Mouse (Mus musculus) T-helper 2 cell (primary cell): Measurements from ENCODE around the gene Alppl2.

Source experiments
- in situ Hi-C: fragments of 300-600 bp; cut with MboI, MseI; formaldehyde crosslinking; loops from one replicate; pipeline ENCODE4 v1.15.1; 2025; ENCODE audit warnings: high pct_unique_total_duplicates

Alppl2 gene

DNA sequence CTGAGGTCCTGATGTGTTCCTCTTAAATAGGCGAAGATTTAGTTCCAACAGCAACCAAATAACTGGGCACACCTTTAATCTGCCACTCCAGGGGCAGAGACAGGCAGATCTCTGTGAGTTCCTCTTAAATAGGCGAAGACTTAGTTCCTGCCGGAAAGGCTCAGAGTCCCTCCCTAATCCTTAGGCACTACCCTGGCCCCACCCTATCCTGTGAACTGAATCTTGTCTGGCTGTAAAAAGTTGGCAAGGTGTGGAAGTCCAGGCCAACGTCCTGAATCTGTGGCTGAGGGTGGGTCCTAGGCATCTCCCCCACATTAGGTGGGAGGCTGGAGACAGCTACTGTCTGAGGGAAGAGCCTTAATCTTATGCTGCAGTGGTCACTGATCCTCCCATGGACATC is at the start of gene Alppl2:
Gene Alppl2, minus strand, starts transcription at position 101 of the 400 bp plus-strand sequence.
- in situ Hi-C loops, result loop anchor here (5.0 kb wide), 1 partner anchor 63 kb away; no protein-coding TSS in a partner anchor

DNA sequence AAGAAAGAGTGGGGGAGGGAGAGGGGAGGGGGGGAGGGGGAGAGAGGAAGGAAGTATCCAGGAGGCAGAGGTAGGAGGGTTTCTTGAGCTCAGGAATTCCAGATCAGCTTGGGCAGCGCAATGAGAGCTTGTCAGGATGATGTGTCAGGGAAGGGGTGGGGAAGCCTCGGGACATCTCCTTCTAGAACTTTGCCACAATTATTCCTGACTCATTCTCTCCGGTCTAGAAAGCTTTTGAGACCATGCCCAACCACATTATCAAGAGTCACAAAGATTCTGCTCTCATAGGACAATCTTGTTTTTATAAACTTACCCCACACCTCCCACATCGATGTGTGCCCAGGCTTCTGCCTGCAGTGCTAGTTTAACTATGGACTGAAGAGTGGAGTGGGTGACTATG is 42.1 kb upstream of the Alppl2 start:
- in situ Hi-C loops, result no loop called here

DNA sequence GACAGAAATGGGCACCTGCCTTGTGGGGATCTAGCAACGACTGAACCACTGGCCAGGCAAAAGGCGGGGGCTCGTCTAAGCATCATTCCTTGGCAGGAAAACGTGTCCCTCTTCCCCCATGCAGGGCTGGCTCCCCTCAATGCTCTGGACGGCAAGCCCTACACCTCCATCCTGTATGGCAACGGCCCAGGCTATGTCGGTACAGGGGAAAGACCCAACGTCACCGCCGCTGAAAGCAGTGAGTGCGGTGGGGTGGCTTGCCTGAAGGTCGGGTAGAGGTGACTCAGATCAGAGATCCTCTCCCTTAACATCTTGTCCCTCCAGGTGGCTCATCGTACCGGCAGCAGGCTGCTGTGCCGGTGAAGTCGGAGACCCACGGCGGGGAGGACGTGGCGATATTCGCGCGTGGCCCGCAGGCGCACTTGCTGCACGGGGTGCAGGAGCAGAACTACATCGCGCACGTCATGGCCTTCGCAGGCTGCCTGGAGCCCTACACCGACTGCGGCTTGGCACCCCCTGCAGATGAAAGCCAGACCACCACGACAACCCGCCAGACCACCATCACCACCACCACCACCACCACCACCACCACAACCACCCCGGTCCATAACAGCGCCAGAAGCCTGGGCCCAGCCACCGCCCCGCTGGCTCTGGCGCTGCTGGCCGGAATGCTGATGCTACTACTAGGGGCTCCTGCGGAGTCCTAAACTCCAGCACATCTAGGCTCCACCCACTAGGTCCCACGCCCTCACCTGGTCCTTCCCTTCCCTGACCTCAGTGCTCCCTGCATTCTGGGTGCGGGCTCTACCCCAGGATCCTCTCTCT is 37.7 kb upstream of the Alppl2 start:
- in situ Hi-C loops, result no loop called here

DNA sequence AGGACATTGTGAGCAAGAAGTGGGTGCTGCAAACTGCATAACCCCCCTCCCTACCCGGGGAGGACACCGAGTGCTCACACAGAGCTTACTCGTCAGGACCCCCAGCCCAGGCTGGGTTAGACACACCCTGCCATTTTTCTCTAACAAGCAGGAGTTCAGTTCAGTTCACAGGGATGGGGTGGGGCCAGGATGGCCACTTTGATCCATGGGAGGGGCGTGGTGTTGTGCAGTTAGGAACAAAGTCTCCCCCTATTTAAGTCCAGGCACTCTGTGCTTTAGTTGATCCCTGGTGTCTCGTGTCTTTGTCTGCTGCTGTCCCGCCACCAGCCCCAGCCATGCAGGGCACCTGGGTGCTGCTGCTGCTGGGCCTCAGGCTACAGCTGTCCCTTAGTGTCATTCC is 34.9 kb upstream of the Alppl2 start, which contains the start of gene Akp3:
Gene Akp3, plus strand, starts transcription at position 301 of the 400 bp plus-strand sequence.
- in situ Hi-C loops, result no loop called here

DNA sequence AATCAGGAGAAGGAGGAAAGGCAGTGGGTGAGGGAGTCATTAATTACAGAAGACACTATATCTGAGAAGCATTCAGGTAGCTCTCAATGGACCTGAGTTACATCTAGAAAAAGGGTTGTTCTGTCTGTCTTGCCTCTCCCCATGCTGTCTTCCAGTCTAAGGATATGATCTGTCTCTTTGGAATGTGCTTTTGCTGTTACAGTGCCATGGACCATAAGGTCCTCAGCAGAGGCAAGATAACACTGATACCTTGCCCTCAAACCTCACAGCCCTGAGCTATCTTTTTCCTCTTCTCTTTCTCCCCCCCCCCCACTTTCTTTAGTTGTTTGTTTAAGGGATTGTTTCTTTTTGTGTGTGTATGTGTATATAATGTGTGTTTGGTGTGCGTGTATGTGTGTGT is 25.1 kb upstream of the Alppl2 start:
- in situ Hi-C loops, result no loop called here

DNA sequence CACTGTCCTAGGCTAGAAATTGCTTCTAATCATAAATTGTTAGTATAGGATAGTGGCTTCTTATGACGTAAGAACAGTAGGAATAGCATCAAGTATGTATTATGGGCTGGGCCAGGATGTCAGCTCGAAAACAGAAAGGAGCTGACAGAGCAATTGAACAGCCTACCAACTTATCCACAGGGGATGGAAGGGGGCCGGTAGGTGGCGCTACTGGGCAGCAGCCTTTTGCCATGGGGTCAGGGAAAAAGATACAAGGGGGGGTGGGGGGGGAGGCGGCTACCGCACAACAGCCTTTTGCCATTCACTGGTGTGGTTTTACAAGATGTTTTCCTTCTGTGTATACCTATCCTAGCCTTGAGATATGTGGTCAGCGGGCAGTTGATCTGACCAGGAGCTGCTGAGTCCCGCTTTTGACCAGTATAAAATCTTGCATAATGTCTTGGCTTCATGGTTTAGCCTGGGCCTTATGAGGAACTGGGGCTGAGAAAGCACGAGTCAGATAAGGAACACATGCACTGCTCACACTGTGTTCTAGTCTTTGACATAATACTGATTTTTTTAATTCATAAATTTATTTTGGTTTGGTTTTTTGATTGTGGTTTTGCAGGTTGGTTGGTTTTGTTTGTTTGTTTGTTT is 22.1 kb upstream of the Alppl2 start:
- in situ Hi-C loops, result no loop called here

DNA sequence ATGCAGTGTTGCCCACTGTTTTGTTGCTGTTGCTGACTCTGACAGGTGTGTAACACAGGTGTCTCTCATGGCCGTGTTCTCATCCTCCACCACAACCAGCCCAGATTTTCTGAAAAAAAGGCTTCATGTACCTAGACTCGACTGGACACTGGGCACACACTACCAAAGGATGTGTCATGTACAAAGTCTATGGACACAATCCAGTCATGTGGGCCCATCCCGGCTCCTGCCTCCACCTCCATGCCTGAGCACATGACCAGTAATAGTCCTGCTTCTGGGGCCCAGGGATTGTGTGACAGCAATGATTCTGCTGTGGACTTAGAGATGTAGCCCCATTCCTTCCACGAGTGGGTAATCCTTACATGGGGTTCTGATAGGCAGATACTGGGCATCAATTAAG is 18.8 kb upstream of the Alppl2 start:
- in situ Hi-C loops, result no loop called here

DNA sequence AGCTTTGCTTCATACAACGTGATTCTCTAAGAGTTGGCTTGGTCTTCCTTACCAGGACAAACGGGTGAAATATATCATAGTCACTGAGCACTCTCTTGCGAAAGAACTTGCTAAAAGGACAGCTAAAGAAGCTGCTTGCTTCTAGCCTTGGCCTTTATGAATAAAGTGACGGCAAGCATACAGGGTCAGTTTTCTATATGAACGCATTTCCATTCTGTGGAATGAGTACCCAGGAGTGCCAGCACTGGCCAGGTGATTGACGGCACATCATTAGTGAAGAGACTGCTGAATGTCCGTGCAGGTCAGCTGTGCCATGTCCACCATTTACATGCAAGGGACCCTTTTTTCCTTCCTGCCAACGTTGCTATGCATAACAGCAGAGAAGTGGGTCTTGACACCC is 16.8 kb upstream of the Alppl2 start:
- in situ Hi-C loops, result no loop called here

DNA sequence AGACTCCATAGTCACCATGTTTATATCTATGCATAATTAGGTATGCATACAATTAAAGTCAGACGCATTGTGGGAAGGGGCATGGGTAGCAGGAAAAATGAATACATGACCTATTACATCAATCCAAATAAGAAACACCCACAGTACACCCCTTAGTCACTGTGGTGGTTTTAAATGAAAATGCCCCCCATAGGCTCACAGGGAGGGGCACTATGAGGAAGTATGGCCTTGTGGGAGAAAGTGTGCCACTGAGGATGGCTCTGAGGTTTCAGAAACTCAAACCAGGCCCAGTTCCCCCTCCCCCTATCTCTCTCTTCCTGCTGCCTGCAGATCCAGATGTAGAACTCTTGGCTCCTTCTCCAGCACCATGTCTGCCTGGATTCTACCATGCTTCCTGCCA is 14.2 kb upstream of the Alppl2 start:
- in situ Hi-C loops, result loop anchor here (5.0 kb wide), 1 partner anchor 83 kb away; no protein-coding TSS in a partner anchor

DNA sequence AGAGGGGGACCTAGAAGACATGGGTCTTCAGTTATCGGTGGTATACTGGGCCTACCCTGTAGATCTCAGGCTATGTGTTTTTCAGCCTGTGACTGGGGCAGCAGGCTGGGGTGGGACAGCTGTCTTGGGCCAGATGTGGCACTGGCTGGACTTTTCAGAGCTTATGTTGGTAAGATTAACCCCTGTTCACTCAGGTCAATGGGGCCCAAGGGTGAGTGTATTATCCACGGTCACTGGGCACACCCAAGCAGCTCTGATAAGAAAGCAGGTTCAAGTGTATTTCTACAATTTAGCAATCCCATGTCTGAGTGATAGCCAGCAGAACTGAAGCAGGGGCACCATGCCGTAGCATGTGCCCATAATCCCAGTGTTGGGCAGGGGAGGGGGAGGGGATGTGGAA is 12.4 kb upstream of the Alppl2 start:
- in situ Hi-C loops, result loop anchor here (5.0 kb wide), 1 partner anchor 85 kb away; no protein-coding TSS in a partner anchor

DNA sequence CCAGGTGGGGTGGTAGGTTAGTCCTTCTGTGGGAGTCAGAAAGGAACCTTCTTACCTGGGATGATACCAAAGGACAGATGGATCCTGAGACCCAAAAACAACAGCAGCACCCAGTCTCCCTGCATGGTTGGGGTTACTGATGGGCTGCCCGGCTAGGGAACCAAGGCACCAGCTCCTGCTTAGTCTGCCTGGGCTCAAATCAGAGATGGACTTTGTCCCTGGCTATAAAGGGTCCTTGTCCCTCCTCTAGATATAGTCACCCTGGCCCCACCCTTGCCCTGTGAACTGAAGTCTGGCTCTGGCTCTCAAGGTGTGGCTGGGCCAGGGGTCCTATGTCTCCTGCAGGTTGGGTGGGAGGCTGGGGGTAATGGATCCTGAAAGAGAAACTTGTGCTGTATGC is 11.7 kb upstream of the Alppl2 start, which contains the start of gene Alpi:
Gene Alpi, minus strand, starts transcription at position 196 of the 400 bp plus-strand sequence.
- in situ Hi-C loops, result loop anchor here (5.0 kb wide), 1 partner anchor 86 kb away; no protein-coding TSS in a partner anchor

DNA sequence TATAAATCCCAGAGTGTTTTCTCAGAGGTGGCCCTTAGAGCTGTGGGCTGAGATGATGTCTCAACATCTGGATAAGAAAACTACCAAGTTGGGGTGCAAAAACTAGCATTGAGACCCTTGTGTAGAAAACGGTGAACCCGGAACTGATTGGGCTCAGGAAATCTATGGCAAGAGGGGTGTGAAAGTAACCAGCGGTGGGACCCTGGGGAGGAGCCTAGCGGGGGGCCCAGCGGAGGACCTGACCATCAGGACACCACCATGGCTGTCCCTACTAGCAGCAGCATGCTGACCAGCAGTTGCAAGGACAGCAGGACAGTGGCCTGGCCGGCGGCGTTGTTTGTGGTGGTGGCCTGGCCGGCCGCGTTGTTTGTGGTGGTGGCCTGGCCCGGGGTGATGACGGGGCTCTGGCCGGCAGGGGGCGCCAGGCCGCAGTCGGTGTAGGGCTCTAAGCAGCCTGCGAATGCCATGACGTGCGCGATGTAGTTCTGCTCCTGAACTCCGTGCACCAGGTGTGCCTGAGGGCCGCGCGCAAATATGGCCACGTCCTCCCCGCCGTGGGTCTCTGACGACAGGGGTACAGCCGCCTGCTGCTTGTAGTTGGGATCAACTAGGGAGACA is 8.7 kb upstream of the Alppl2 start:
- in situ Hi-C loops, result no loop called here

DNA sequence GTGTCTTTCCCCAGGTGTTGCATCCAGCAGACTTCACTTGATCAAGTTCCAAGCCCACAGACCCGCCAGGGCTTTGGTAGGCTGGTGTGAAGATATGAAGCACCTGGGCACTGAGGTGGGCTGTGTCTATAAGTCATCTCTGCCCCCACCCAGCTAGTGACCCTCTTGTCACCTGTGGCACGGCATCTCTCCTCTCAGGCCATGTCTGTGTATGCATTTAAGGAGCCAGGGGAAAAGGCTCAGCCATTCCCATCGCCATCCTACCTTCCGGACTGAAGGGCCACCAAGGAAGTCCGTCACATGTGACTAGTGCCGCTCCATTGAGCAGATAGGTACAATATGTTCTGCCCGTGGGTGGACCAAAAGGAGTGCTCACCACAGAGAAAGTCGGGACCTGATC is 5.9 kb upstream of the Alppl2 start:
- in situ Hi-C loops, result no loop called here

DNA sequence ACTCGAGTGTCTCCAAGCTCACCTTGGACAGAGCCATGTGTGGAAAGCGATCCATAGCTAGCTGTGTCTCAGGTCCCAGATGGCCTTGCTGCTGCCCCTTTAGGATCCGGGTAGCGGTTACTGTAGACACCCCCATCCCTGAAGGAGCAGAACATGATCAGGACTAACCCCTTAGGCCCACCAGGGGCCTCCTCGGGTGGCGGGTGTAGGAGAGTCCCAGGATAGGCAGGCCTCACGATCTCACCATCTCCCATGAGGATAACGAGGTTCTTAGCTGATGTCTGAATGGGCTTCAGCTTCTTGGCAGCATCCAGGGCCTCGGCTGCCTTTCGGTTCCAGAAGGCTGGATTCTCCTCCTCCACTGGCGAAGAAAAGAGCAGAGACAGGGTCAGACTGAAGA is 477 bp downstream of the Alppl2 start:
- in situ Hi-C loops, result no loop called here

DNA sequence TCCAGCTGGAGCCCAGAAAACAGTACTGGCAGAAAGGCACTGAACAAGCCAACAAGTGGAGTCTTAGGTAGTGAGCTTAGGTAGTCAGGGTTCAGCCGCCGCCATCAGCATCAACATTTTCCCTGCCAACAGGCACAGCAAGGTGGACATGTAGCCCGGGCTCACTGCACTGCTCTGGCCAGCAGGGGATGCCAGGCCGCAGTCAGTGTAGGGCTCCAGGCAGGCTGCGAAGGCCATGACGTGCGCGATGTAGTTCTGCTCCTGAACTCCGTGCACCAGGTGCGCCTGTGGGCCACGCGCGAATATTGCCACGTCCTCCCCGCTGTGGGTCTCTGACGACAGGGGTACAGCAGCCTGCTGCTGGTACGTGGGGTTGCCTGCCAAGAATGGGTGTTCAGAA is 2.8 kb downstream of the Alppl2 start:
- in situ Hi-C loops, result no loop called here

DNA sequence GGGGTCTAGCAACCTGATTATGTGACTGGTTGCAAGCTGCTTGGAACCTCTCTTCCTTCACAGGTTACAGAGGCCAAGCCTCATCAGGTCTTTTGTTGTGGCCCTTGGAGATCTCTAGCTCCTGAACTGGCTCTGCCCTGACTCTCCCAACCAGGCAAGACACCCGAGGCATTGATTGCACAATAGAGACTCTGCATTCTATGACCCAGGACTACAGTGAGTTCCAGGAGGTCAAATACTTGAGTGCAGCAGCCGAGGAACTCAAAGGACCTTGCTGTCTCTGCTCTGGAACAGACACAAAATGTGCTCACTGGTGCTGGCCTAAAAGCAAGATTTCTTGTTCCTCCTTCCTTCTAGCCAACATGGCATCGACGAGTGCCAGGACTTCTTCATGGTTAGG is 3.5 kb downstream of the Alppl2 start:
- in situ Hi-C loops, result no loop called here

DNA sequence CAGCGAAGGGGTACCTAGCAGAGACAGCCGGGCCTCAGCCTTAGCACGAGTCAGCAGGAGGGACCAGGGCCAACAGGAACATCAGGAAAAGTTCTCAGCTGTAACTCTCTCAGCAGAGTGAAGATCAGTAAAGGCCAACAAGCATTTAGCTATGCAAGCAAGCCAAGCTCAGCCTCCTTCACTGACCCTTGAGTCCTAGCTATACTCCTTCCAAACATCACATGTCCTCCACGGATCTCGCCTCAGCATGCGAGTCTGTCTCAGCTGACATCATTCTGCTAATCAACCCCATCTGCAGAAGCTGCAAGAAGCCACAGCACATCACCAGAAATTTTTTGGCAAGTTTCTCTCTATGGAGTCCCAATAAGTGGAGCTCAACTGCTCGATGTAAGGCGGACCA is 16.0 kb downstream of the Alppl2 start:
- in situ Hi-C loops, result no loop called here

DNA sequence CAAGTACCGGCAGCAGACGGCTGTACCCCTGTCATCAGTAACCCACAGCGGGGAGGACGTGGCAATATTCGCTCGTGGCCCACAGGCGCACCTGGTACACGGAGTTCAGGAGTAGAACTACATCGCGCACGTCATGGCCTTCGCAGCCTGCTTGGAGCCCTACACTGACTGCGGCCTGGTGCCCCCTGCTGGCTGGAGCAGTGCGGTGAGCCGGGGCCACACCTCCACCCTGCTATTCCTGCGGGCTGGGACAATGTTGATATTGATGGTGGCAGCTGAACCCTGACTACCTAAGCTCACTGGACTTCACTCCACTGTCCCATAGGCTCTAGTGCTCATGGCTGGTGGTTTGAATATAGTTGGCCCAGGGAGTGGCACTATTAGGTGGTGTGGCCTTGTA is 19.0 kb downstream of the Alppl2 start:
- in situ Hi-C loops, result no loop called here

DNA sequence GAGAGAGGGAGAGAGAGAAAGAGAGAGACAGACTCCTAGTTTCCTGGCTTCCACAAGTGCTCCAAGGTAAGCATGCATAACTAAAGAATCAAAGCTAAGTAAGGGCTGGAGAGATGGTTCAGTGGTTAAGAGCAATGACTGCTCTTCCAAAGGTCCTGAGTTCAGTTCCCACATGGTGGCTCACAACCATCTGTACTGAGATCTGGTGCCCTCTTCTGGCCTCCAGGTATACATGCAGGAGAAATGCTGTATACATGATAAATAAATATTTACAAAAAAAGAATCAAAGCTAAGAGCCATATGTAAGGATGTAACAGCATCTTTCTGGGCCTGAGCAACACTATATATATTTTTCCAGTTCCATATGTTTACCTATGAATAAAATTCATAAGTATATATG is 28.8 kb downstream of the Alppl2 start:
- in situ Hi-C loops, result no loop called here

DNA sequence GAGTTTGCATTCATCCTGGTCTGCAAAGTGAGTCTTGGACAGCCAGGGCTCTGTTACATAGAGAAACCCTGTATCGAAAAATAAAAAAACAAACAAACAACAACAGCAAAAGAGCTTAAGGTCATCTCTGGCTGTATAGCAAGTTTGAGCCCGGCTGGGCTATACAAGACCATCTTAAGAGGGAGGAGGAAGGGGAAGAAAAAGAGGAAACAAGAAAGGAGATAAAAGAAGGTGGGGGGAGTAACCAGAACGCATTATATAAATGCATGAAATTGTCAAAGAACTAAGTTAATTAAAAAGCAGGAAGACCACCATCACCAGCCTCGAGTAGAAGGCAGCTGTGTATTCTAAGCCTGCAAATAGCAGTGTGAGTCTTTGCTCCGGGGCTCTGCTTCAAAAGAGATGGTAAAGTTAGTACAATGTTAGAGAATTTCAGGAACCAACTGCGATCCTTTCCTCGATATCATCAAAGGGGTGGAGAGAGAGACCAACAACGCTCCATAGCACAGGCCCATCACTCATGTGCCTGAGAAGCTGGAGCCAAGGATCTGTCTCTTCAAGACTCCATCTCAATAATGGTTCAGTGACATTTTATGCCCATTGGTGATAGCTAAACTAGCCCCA is 30.6 kb downstream of the Alppl2 start:
- in situ Hi-C loops, result no loop called here

DNA sequence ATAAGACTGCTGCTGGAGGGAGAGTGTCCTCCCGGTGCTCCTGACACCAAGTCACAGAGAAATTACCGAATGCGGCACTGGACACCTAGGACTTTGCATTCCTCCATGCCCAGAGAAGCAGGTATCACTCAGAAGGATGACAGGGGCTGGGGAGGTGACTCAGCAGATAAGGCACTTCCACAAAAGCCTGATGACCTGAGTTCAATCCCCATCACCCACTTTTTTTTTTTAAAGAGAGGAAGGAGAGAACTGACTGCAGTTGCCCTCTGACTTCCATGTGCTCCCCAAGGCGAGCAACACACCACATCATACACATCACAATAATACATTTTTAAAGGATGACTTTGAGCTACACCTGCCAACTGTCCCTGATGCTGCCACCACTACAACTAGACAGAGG is 32.7 kb downstream of the Alppl2 start:
- in situ Hi-C loops, result no loop called here

DNA sequence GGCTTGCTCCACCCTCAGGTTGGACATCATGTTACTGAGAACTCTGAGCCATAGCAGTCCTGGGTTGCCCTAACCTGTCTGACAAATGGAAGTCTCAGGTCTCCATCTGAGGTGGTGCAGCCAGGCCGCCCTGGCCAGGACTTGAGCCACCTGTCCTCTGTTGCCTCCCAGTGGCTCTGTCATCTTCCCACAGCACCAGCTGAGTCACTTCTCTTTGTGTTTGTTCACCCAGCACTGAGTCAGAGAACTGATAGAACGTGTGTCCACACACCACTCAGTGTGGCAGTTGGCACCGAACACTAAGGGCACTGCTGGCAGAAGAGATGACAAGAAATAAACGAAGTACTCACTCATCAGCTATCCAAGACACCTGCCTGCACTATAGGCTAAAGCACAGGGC is 38.4 kb downstream of the Alppl2 start:
- in situ Hi-C loops, result no loop called here
